Mouse (Mus musculus) heart, postnatal 0 days (tissue): Measurements from ENCODE around the gene Pnpla1. TPM values are rescaled to one million over a fixed set of nuclear protein-coding genes. Genes with fewer than 3 reads are reported as not detected.

Source experiments
- ATAC-seq: fragments of 200-750 bp; cut with Nextera tagmentation; 2 replicates; pipeline ENCODE4 v1.8.0; 2017; ENCODE audit warnings: low read depth, moderate number of reproducible peaks, moderate library complexity; ENCODE audit not compliant: insufficient read depth
- DNase-seq: peaks from one replicate; pipeline ENCODE4 v3.0.0-alpha.2; 2016; ENCODE audit warnings: low spot score
- H3K27ac ChIP-seq: fragments of 300-500 bp; sonication (generic); 2 replicates; pipeline ENCODE4 v1.5.1; 2014; ENCODE audit warnings: low read depth, mild to moderate bottlenecking
- H3K27me3 ChIP-seq: fragments of 300-500 bp; sonication (generic); 2 replicates; pipeline ENCODE4 v1.6.1; 2014; ENCODE audit warnings: low read length, mixed read lengths; ENCODE audit not compliant: control insufficient read depth, insufficient read depth
- H3K36me3 ChIP-seq: fragments of 300-500 bp; sonication (generic); replicated peaks from 2 replicates; pipeline ENCODE4 v1.6.1; 2014; ENCODE audit warnings: low read length, mixed read lengths; ENCODE audit not compliant: control insufficient read depth, insufficient read depth
- H3K4me1 ChIP-seq: fragments of 300-500 bp; sonication (generic); 2 replicates; pipeline ENCODE4 v1.6.1; 2014; ENCODE audit warnings: antibody characterized with exemption; ENCODE audit not compliant: control insufficient read depth, insufficient read depth
- H3K4me2 ChIP-seq: fragments of 300-500 bp; sonication (generic); 2 replicates; pipeline ENCODE4 v1.6.1; 2014; ENCODE audit warnings: low read depth, mild to moderate bottlenecking, low read length, moderate library complexity
- H3K4me3 ChIP-seq: fragments of 300-500 bp; sonication (generic); 2 replicates; pipeline ENCODE4 v1.5.1; 2014; ENCODE audit warnings: low read depth, low read length
- H3K9ac ChIP-seq: fragments of 300-500 bp; sonication (generic); replicated peaks from 2 replicates; pipeline ENCODE4 v1.6.1; 2014; ENCODE audit warnings: low read depth, low read length, mixed read lengths
- H3K9me3 ChIP-seq: fragments of 300-500 bp; sonication (generic); replicated peaks from 2 replicates; pipeline ENCODE4 v1.6.1; 2016; ENCODE audit warnings: low read length; ENCODE audit not compliant: control insufficient read depth
- CTCF ChIP-seq: IDR thresholded peaks from 2 replicates; pipeline ENCODE4 v1.5.1; 2016; ENCODE audit warnings: antibody characterized with exemption, control low read depth, low read depth
- EP300 ChIP-seq: IDR thresholded peaks from 2 replicates; pipeline ENCODE4 v1.6.1; 2016; ENCODE audit warnings: antibody characterized with exemption, low read depth
- WGBS: fragments of 180-500 bp; shearing (Covaris S2); extraction: QIAGEN DNeasy Blood & Tissue Kit; methylation state at CpG from one replicate; pipeline ENCODE4 v1.1.7; 2014; 5-methylcytosine and 5-hydroxymethylcytosine counted together
- polyA plus RNA-seq: library from polyadenylated mRNA; unstranded; fragments of >200 nt; fragmentation: Nextera tagmentation; extraction: Ambion mirVana; gene quantifications from 2 replicates; pipeline ENCODE4 v1.2.1, GENCODE M21; 2015
- total RNA-seq: library from RNA; depleted of rRNA; stranded (reverse); fragments of >200 nt; gene quantifications from 2 replicates; pipeline ENCODE4 v1.2.3, GENCODE M21; 2014; ENCODE audit warnings: low replicate concordance

Gene Pnpla1
- total and polyA plus RNA-seq, 2 experiments from 2014 or later = 0.04 TPM; not detected in 1

DNA sequence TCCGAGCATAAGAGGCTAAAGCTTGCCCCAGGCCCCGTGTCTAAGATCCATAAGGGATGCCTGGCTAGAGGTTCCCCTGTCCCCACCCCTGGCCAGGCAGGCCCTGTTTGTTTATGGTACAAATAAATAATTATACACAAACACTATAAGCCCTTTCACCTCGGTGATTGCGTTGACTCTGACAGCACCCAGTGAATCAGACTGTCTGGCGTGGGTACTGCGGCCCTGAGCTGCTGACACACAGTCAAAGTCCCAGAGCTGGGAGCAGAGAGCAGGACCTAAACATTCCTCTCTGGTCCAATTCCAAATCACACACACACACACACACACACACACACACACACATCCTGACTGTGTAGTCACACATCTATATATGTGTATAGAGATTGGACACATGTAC lies 55.7 kb downstream of the Pnpla1 start:
- DNase-seq = no peak
- H3K27me3 ChIP-seq = peaks cover 10% of the 10 kb centered on the region
- H3K36me3 ChIP-seq = no peaks in the 10 kb centered on the region
- 90% methylated on average over 6 of the region's 6 CpGs for WGBS
- H3K9me3 ChIP-seq = no peaks in the 10 kb centered on the region
- H3K27ac ChIP-seq = no peak overlapping the region
- ATAC-seq = no peak
- H3K4me1 ChIP-seq = no peaks in the 10 kb centered on the region
- H3K4me3 ChIP-seq = no peak overlapping the region
- H3K9ac ChIP-seq = no peak overlapping the region
- H3K4me2 ChIP-seq = no peak overlapping the region
- TF ChIP-seq EP300 (no peak), CTCF (no peak)

DNA sequence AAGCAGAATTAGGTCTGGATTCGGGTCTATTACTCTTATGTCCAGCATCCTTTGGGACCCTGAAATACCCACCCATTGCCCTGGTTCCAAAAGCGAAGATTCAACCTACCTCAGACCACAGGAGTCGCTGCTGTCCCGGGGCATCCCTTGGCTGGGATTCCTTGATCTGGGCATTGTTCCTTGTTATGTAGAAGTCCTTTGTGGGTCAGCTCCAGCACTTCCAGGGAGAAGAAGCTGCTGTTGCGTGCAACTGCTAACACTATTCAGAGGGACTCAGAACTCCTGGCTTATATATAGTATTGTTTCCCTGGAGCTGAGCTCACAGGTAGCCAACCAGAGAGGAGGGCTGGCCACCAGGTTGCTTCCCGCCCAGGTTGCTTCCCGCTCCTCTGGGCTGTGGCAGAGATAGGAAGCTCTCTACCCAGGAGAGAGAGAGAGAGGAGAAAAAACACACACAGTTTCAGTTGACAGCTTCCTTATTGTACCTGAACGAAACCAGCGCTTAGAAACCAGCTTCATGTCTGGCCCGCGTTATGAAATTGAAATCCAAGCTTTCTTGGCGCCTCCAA lies 56.9 kb downstream of the Pnpla1 start, which contains the start of gene 4930539E08Rik:
4930539E08Rik (minus strand) TSS at position 265 of the 569 bp plus-strand sequence.
- no peak for ATAC-seq
- no peak within 1 kb of the TSS for H3K27ac ChIP-seq
- 65% methylated on average over 12 of the region's 12 CpGs for WGBS
- no peaks in the 10 kb centered on the region for H3K9me3 ChIP-seq
- no peak within 1 kb of the TSS for H3K9ac ChIP-seq
- TF ChIP-seq EP300 (no peak), CTCF (no peak)
- H3K4me3 ChIP-seq = no peak within 1 kb of the TSS
- H3K4me2 ChIP-seq = no peak within 1 kb of the TSS
- H3K27me3 ChIP-seq = no peaks in the 10 kb centered on the region
- no peaks in the 10 kb centered on the region for H3K36me3 ChIP-seq
- no peaks in the 10 kb centered on the region for H3K4me1 ChIP-seq
- no peak for DNase-seq

DNA sequence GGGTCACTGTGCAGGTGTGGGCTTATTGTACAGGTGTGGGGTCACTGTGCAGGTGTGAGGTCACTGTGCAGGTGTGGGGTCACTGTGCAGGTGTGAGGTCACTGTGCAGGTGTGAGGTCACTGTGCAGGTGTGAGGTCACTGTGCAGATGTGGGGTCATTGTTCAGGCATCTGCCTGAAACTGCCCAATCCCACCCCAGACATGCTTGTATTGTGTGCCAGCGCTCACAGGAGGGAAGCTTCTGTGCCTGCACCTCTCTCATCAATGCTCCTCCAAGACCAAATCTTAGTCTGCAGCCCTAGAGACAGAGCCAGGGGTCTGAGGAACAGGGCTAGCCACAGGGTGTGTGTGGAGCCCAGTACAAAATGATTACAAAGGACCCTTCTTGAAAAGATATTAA lies 58.3 kb downstream of the Pnpla1 start:
- TF ChIP-seq CTCF (no peak), EP300 (no peak)
- H3K9me3 ChIP-seq = no peaks in the 10 kb centered on the region
- H3K4me2 ChIP-seq = no peak overlapping the region
- no peaks in the 10 kb centered on the region for H3K27me3 ChIP-seq
- no peaks in the 10 kb centered on the region for H3K36me3 ChIP-seq
- ATAC-seq (no peak), DNase-seq (no peak)
- no peak overlapping the region for H3K9ac ChIP-seq
- H3K27ac ChIP-seq = no peak overlapping the region
- no peaks in the 10 kb centered on the region for H3K4me1 ChIP-seq
- 94% methylated on average over 1 of the region's 1 CpGs for WGBS
- H3K4me3 ChIP-seq = no peak overlapping the region

DNA sequence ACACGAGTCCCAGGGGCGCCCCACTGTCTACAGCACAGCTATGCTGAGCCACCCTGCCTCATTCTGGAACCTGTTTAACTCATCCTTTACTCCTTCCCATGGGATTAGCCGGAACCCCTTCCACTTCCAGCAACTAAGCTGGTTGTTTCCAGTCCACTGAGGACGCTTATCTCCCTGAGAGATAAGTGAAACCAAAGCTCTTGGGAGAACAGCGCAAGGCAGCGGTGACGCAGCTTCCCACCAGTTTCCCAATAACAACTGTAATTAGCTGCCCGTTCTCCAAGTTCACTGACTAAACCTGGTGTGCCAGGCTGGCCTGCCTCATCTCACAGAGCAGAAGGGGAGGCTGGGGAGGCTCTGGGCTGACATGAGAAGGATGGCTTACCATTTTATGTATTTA lies 62.9 kb downstream of the Pnpla1 start:
- DNase-seq (peak; percentile 22), ATAC-seq (peak; percentile 34; the same call in 1 of the 2 replicates)
- Histone ChIP-seq H3K4me3 (no peak overlapping the region), H3K27ac (no peak overlapping the region), H3K36me3 (no peaks in the 10 kb centered on the region), H3K4me1 (no peaks in the 10 kb centered on the region), H3K4me2 (no peak overlapping the region), H3K9me3 (no peaks in the 10 kb centered on the region), H3K9ac (no peak overlapping the region), H3K27me3 (no peaks in the 10 kb centered on the region)
- no peak for TF ChIP-seq CTCF
- no peak for TF ChIP-seq EP300
- 17% methylated on average over 8 of the region's 8 CpGs for WGBS

DNA sequence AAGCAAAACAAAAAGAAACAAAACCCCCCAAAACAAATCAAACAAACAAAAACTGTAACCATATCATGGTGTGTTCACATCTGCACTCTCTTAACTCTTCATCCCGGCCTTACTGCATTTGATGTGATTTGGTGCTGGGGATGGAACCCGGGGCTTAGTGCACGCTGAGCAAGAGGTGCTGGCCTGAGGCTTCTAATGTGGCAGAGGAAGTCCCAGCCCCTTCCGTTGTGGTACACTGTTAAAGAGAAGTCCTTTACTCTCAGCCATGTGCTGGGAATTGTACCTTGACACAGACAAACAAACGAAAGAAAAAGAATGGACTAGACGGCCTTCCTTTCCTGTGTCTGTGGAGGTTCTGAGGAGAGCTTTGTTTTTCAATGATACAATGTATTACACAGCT lies 63.9 kb downstream of the Pnpla1 start:
- Histone ChIP-seq H3K9me3 (no peaks in the 10 kb centered on the region), H3K4me3 (no peak overlapping the region), H3K4me1 (no peaks in the 10 kb centered on the region), H3K27me3 (no peaks in the 10 kb centered on the region), H3K4me2 (no peak overlapping the region), H3K9ac (no peak overlapping the region), H3K27ac (no peak overlapping the region), H3K36me3 (no peaks in the 10 kb centered on the region)
- ATAC-seq (no peak), DNase-seq (no peak)
- TF ChIP-seq CTCF (no peak), EP300 (no peak)
- 55% methylated on average over 6 of the region's 6 CpGs for WGBS
